Mouse (Mus musculus): Measurements from ENCODE around the gene Tmem86b.

GRCm38 (mm10) chr7:4646806-4647205, 15.6 kb upstream of the Tmem86b start:
- no peak for TF ChIP-seq CTCF (IDR thresholded peaks at IDR 0.05; ENCODE audit: low read depth, low read length)
- TF ChIP-seq GATA1 (IDR thresholded peaks at IDR 0.05; ENCODE audit: borderline replicate concordance, low read length): no peak
